Mouse (Mus musculus): ENCODE data around the gene Gabrd.
A peak's percentile ranks its signal among the peaks of the same experiment; 100 is the strongest.

Gene Gabrd

DNA sequence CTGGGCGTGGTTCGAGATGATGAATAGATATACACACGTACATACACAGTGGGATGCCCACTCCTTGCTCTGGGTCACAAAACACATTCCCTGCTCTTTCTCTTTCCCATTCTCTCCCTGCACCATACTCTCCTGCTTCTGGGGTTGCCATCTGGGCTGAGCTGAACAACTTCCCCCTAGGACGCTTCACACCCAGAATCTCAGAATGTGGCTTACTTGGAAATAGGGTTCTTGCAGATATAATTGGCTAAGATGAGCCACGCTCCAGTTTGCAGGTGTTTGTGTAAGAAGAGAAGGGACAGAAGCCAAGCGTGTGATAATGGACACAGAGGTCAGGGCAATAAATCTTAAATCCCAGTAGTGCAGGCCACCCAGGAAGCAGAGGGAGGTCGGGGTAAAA, 15.9 kb downstream of the Gabrd start:
- DNase-seq: no peak

DNA sequence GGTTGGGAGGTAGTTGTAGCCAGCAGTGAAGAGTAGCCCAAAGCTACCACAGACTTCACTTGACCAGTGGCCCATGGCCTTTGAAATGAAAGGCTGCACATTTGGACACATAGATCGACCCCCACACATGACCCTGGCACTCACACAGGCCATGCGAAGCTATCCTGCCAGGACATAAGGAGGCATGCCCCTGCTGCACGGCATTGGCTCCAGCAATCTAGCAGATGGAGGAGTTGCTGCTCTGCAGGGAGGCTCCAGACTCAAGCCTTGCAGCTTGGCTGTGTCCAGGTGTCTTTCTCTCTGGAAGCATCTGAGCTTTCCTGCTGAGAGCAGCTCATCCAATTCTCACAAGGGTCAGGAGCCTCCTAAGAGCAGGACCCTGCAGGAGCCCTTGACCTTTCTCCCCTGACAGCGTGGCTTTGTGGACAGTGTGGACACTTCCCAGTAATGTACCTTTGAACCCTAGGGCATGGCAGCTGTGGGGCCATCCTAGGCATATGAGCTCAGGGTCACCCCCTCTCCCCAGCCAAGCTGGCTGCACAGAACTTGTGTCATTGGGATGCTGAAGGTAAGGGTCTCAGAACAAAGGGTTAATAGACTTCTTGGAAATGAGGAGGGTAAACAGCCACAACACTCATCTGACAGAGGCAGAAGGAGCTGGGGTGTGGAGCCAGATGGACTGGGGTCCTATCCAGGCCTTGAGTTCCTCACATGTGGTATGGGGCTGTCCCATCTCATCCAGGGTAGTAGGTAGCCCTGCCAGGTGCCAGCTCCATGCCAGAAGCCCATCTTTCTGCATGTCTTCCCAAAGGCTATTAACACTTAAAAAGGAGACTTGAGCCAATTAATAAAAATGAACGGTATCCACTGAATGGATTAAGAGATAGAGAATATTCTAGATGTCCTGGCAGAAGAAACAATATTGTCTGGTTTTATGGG, 25.8 kb downstream of the Gabrd start:
- no peak for DNase-seq

DNA sequence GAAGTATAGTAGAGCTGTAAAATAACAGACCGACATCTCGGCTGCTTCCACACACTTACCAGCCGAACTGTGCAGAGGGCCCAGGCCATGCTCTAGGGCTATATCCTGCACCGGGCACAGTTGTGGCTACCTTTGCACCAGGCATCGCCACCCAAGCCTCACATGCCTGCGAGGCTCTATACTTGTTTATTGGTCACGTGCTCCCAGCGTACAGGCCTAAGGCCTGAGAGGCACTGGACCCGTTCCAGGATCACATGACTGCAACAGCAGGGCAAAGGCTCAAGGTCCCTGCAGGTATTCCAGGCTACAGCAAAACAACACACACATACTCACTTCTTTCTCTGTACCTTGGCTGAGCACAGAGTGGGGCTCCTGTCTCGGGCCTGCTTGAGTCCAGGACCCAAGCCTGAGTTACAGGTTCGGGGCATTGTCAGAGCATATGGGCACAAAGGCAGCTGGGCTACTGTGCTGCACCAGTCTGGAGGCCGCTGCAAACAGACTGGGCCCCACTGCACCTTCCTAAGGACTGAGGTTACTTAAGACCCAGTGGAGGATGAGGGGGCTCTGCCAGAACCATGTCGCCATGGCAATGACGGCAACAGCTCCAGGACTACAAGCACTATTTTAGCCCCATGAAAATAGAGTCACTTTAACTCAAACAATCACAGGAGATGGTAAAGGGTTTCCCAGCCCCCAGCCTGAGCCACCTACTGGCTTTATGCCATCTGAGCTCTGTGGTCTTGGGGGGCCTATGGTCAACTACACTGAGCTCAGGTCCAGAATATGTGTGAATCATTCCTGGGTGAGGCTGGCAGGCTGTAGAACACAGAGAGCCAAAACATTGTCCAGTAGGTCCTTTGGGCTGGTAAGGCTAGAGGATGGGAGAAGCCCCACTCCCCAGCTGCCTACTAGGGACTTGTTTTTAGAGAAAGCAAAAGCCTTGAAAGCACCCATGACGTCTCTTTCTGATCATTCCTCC, 26.9 kb downstream of the Gabrd start:
- no peak for DNase-seq

DNA sequence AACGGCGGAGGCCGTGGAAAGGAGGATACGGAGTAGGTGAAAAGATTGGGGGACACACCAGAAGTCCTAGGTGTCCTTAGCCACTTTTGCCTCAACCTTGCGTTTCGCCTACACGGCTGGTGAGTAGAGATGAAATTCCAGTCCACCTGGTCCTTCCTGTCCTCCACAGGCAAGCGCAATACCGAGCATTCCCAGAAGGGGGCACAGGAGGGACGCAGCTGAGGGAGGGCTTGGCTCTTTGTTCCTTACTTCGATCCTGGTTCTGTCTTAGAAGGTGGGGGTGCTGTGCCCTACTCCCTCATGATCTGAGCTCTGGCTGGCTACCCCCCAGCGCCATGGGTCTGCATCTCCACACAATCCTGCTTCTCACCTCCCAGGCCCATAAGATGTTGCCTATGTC, 29.2 kb downstream of the Gabrd start:
- peak; percentile 80 for DNase-seq

DNA sequence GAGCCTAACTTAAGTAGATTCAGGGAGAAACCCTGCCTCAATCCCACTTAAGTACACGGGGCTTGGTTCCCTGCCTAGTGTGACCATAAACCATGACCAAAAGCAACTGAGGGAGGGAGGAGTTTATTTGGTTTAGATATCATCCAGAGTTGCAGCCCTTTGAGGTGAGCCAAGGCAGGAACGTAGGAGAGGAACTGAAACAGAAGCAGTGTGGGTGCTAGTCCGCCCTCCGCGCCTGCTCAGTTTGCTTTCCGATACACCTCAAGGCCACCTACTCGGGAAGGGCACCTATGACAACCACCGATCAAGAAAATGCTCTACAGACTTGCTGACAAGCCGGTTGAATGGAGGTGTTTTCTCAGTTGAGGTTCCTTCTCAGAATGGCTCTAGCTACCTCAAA, 30.2 kb downstream of the Gabrd start:
- DNase-seq: no peak

DNA sequence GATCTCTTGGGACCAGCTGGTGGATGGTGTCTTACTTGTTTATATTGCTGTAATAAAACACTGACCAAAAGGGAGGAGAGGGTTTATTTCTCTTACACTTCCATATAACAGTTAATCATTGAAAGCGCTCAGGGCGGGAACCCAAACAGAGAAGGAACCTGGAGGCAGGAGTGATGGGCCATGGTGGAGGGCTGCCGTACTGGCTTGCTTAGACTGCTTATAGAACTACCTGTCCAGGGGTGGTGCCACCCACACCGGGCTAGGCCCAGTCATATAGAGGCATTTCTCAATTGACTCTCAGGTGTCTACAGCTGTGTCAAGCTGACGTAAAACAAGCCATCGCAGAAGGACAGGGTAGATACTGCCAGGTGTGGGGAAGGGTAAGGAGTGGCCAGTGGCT, 31.1 kb downstream of the Gabrd start:
- DNase-seq: no peak

DNA sequence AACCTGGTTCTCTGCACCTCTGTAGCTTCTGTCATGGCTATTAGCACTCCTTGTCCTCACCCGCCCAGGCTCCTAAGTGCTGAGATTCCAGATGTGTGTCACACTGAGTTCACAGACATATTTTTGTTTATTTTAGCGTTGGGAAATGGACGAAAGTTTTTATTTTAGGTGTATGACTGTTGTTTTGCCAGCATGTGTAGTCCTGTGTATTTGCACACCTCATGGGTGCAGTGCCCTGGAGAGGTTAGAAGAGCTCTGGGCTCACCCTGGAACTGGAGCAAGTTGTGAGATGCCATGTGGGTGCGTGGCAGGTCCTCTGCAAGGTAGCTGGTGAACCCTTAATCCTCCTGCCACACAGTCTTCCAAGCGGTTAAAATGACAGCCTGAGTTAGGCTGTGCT, 35.5 kb downstream of the Gabrd start:
- DNase-seq: no peak

DNA sequence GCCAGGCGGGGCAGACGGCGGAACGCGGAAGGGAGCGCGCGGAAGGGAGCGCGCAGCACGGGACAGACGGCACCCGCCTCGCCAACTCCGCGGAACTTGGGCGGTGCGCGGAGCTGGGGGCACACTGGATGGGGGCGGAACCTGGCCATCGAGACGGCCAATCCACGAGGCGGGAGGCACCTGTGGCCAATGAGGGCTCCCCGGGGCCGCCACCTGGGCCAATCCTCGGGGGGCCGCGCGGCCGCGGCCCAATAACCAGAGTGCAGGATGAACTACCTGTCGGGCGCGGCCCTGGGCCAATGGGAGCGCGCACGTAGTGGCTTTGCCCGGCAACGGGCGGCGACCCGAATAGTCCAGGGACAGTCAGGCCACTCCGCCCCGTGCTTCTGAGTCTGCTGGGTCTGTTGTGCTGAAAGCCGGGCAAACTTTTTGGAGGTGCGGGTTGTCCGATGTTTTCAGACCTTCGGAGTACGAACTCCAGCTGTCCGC, 36.6 kb downstream of the Gabrd start, which contains the start of gene Prkcz:
Gene Prkcz, minus strand, starts transcription at position 59 of the 489 bp plus-strand sequence.
- DNase-seq: peak; percentile 64

DNA sequence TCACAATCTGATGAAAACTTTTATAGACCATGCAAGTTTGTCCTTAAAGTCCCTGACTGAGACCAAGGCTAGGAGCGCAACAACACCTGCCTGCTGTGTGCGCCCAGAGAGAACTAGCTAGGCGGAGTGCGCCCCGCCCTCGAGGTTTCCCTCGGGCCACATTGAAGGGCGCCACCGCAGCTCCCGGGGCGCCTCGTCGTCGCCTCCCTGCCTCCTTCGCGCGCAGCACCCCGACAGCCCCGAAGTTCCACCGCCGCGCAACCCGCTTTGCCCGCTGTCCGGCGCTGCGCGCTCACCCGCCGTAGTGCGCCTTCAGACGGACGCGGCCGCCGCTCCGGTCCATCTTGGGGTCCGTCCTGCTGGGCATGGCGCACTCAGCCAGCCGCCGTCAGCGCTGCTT, 37.1 kb downstream of the Gabrd start:
- no peak for DNase-seq

DNA sequence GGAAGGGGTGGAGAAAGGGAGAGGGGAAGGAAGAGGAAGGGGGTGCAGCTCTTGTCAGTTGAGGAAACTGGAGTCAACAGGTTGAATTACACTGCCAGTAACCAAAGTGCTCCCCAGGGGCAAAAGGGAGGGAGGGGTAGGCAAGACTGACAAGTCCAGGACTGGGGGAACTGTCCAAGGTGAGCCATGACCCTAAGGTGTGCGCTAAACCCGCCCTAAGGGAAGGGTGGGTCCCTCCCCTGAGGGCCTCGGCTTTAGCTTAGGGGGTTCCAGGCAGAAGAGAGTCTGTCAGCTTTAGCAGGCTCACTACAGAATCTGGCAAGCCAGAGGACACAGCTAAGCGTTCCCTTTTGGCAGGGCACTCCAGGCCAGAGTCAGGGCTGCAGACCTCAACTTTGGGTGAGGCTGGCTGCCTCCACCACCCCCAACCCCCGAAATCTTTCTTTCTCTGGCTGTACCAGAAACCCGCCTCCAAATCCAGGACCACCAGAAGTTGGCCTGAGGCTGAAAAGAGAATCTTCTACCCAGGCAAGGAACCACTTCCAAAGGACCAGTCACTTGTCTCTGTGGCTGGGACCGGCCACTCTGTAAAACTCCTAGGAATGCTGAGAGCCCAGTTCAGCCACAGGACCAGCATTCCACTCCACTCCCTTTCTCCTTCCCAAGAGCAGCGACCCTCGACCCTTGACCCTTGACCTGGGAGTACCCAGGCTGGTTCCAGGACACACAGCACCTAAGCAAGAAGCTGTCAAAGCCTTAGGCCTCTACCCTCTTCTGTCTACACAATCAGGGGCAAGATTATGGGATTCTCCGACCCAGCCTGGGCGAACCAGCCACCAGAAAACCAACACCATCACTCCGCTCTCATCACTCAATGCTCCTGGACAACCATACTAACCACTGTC, 38.1 kb downstream of the Gabrd start:
- DNase-seq: no peak

DNA sequence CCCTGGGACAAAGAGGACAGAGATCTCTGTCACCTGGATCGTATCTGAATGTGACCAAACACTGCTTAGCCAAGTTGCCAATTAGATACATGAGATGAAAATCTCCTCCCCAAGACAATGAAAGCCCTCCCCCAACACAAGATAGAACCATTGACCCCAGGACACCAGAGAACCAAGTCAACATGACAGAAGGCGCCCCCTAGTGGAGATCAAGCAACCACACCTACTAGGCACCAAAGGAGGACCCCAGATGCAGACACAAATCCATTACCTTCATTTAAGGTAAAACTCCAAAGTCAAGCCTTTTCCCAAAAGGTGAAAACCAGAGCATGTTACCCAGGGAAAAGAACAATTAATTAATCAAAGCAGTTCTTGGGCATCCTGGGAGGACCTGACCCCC, 40.3 kb downstream of the Gabrd start:
- DNase-seq: no peak

DNA sequence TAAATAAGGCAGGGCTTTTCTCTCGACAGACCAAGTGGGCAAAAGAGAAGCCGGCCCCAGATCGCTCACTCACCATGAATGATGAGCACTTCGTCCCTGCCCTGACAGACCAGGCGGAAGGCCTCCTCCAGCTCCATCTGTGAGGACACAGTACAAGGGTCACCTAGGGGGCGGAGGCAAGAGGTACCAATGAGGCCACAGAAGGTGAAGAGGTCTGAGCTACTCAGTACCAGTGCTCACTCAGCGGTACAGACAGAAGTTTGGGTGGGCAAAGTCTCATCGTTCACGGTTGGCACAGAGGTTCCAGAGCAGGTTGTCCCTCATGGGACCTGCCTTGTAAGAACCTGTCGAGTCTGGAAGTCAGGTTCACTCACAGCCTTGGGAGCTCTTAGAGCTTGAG, 41.6 kb downstream of the Gabrd start:
- DNase-seq: no peak

DNA sequence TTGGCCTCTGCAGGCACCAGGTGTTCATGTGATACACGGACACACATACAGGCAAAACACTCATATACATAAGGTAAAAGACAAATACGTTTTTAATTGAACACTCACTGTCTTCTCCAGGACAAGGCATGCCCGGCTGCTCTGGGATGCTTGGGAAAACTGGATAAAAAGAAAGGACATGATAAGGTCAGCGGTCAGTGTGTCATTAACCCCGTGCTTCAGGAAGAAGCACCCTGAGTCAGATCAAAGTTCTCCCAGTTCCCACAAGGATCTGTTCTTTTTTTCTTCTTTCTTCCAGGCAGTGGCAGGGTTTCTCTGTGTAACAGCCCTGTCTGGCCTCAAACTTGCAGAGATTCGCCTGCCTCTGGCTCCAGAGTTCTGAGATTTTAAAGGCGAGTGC, 43.4 kb downstream of the Gabrd start:
- no peak for DNase-seq

DNA sequence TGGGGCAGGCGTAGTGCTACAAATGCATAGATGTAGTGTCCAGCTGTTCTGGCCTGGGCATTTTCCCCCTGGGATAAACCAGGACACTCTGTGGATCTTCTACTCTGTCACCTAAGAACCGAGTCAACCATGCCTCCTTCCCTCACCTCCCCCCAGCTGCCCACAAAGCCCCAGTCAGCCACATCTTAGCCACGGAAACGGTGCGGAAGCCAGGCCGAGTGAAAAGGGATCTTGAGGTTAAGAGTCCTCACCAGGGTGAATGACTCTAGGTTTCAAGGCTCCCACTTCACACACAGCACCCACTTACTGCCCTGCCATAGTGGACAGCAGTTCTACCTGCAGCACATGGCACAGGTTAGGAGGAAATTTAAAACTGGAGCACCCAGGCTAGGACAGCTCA, 43.9 kb downstream of the Gabrd start:
- DNase-seq: no peak

DNA sequence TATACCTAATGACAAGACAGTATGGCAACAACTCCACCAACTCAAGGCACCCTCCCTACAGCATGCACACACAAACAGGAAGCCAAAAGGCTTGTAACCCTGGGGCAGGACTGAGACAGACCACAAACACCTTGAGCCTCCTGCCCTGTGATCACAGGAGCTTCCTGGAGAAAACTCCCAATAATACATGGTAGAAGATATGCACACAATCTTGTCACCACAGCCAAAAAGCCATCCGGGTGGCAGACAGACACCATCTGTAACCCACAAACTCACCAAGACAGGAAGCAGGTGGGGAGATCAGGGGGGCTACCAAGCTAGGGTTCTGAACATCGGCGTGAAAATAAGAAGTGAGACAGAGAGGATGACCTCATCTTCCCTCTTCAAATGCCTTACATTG, 45.3 kb downstream of the Gabrd start:
- no peak for DNase-seq

DNA sequence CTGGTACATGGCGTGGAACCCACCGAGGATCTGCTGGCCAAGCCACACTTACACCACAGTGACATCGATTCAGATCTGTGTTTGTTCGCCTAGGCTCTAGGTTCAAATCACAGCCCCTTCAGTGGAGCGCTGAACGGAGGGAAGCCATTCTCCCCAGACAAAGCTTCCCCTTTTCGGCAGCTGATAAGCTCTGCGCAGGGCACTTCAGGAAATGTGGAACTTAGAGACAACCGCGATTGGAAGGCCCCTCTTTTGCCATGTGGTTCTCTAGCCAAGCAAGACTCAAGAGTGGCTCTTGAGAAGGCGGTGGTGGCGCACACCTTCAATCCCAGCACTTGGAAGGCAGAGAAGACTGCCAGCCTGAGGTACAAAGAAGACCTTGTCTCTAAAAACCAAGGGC, 51.6 kb downstream of the Gabrd start:
- DNase-seq: no peak

DNA sequence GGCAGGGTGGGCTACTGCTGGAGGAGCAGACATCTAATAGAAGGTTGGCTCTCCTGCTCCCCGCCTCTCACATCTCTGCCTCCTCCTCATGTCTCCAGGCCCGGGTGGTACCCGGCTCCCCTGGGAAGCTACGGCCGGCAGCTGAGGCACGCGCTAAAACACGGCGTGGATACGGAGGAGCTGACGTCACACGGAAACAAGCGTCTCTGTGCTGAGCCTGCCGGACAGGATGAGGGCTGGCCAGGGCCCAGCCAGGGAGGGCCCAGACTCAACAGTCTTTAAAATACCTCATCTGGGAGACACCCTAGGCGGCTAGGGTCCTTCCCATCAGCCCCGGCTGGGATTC, 52.3 kb downstream of the Gabrd start:
- peak; percentile 89 for DNase-seq

DNA sequence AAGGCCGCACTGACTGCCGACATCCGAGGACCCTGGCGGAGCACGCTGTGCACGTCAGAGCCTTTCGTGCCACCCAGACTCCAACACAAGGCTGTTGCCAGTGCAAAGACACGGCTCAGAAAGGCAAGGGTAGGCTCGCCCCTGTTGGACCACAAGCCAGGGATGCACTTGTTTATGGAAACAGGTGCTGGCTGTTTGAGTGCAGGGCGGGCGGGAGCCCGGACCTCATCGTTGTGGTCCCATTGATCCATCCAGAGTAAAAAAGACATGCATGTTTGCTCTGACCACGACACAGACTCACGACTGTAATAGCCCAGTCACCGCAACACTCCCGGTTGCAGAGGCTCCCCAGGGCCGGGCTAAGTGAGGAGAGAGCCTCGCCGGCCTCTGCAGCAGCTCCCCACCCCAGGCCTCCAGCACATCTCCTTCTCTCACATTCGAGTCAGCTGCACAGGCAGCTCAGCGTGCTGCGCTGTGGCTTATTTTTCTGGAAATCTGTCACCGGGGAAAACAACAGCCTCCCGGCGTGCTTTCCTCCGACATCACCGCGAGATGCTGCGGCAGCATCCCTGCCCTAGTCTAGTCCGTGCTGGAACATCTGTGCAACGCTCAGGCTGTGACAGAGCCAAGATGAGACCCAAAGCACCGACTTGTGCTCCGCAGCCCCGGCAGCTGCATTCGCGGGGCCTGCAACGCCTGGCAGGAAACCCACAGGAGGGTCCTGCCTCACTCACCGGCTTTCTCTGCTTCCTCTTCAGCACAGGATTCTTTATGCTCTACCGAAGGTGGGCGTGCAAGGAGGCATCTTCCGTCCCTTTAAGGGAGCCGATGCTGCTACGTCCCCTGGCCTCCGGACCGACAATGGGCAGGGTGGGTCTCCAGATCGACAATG, 53.0 kb downstream of the Gabrd start:
- peak; percentile 57 for DNase-seq

DNA sequence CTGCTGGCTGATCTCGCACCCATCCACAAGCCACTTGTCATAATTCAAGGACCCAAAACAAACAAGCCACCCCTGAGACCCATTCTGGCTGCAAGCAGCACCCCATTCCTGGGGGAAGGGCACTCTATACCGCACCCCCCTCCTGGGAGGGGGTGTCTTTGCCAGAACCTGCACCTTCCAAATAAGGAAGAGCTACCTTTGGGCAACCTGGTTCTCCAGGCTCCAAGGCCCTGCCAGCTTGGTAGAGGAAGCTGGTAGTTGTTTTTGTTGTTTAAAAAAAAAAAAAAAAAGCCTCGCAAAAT, 53.7 kb downstream of the Gabrd start:
- peak; percentile 40 for DNase-seq

DNA sequence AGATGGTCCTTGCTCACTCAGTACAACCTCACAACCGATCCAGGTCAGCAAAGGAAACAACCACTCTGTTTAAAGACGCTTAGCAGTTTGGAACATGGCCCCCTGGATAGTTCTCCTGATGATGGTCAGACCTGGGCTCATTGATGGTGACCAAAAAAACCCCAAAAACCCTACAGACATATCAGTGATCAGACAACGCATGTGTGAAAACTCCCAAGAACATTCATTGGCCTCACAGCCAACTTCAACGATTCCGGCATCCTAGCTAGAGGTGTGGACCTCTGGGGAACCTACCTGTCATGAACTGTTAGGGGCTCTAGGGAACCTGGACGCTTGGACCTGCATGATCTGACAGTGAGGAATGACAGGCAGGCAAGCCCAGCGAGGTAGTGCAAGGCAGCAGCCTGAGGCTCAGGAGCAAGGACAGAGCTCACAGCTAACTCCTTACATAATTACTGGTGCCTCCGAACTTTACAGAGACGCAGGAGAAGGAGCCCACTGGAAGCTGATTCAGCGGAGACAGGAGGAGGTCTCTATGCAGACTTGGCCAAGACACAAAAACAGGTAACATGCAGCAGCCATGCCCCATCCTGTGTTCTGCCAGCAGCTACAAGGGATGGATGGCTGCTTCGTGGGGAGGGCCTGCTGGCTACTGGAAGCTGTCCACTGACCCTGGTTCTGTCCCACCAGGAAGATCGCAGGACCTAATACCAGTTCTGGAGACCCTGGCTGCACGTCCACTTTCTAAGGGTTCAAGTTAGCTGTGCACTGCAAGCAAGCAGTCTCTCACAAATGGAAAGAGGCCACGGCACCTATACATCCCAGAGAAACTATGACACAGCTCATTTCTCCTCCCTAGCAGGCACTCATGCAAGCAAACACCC, 54.3 kb downstream of the Gabrd start:
- DNase-seq: peak; percentile 40

Data from right cerebral cortex, postnatal 25 days (tissue).